Mouse (Mus musculus) midbrain, embryonic 16.5 days (tissue): ENCODE data around the gene Mon1a. TPM values are rescaled to one million over a fixed set of nuclear protein-coding genes. Genes with fewer than 3 reads are reported as not detected.

Experiments used
- ATAC-seq: fragments of 200-750 bp; cut with Nextera tagmentation; 2 replicates; pipeline ENCODE4 v1.8.0; 2017; ENCODE audit warnings: moderate TSS enrichment
- H3K27ac ChIP-seq: fragments of 300-500 bp; sonication (generic); 2 replicates; pipeline ENCODE4 v1.5.1; 2014; ENCODE audit warnings: mild to moderate bottlenecking, low read length, mixed read lengths
- H3K27me3 ChIP-seq: fragments of 300-500 bp; sonication (generic); 2 replicates; pipeline ENCODE4 v1.6.1; 2014; ENCODE audit warnings: low read depth, low read length, mixed read lengths; ENCODE audit not compliant: control insufficient read depth, insufficient read depth
- H3K36me3 ChIP-seq: fragments of 300-500 bp; sonication (generic); 2 replicates; pipeline ENCODE4 v1.6.1; 2014; ENCODE audit warnings: mild to moderate bottlenecking, low read length, moderate library complexity, mixed read lengths; ENCODE audit not compliant: control insufficient read depth, insufficient read depth
- H3K4me1 ChIP-seq: fragments of 300-500 bp; sonication (generic); 2 replicates; pipeline ENCODE4 v1.6.1; 2014; ENCODE audit warnings: mild to moderate bottlenecking, low read length, mixed read lengths; ENCODE audit not compliant: control insufficient read depth, insufficient read depth
- H3K4me2 ChIP-seq: fragments of 300-500 bp; sonication (generic); 2 replicates; pipeline ENCODE4 v1.6.1; 2014; ENCODE audit warnings: mild to moderate bottlenecking, low read length, mixed read lengths
- H3K4me3 ChIP-seq: fragments of 300-500 bp; sonication (generic); 2 replicates; pipeline ENCODE4 v1.5.1; 2014; ENCODE audit warnings: low read depth, mild to moderate bottlenecking, low read length, moderate library complexity, mixed read lengths
- H3K9ac ChIP-seq: fragments of 300-500 bp; sonication (generic); 2 replicates; pipeline ENCODE4 v1.6.1; 2014; ENCODE audit warnings: low read depth, low read length, mixed read lengths
- H3K9me3 ChIP-seq: fragments of 300-500 bp; sonication (generic); replicated peaks from 2 replicates; pipeline ENCODE4 v1.6.1; 2014; ENCODE audit warnings: mild to moderate bottlenecking, low read length, mixed read lengths; ENCODE audit not compliant: control insufficient read depth, poor library complexity, severe bottlenecking
- WGBS: fragments of 180-500 bp; shearing (Covaris S2); extraction: QIAGEN DNeasy Blood & Tissue Kit; methylation state at CpG from one replicate; pipeline ENCODE4 v1.1.7; 2014; 5-methylcytosine and 5-hydroxymethylcytosine counted together
- polyA plus RNA-seq: library from polyadenylated mRNA; unstranded; fragments of >200 nt; fragmentation: Nextera tagmentation; extraction: Ambion mirVana; gene quantifications from 2 replicates; pipeline ENCODE4 v1.2.1, GENCODE M21; 2015

Gene Mon1a
- 23.3 and 23.4 TPM in 2 replicates for polyA plus RNA-seq

DNA sequence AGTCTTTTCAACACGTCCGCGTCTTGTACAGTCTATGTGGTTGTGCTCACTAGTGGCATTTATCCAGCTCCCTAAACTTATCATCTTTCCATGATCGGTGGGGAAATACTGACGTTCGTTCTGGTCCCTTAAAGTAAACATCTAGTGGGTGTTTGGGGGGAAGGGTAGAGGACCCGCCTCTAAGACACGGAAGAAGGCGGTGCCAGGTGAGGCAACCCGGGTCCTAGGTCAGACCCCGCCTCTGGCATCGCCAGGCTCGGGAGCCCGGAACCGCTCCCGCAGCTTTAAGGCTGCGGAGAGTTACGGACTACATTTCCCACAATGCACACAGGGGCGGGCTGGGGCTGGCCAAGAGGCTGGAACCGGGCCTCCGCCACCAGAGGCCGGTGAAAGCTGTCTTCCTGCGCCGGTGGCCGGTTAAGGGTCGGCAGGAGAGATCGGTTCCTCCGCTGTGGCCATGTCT is at the start of gene Mon1a:
Gene Mon1a (plus strand): TSS at position 348 of the 463 bp plus-strand sequence.
- H3K27ac ChIP-seq: peak within 1 kb of the TSS; percentile 69
- ATAC-seq: peak; percentile 96
- H3K4me2 ChIP-seq: peak within 1 kb of the TSS; percentile 78
- H3K4me3 ChIP-seq: peak within 1 kb of the TSS; percentile 59
- peaks cover 17% of the 10 kb centered on the region for H3K4me1 ChIP-seq
- H3K27me3 ChIP-seq: peaks cover 7% of the 10 kb centered on the region
- H3K36me3 ChIP-seq: no peaks in the 10 kb centered on the region
- H3K9me3 ChIP-seq: no peaks in the 10 kb centered on the region
- H3K9ac ChIP-seq: peak within 1 kb of the TSS; percentile 71
- under 1% methylated on average over 28 of the region's 28 CpGs for WGBS

- WGBS: 100% methylated on average over 1 of the region's 1 CpGs
- ATAC-seq: no peak
- Histone ChIP-seq H3K9me3 (no peaks in the 10 kb centered on the region), H3K36me3 (peaks cover 7% of the 10 kb centered on the region; the same call in 1 of the 2 replicates), H3K4me2 (no peak overlapping the region), H3K9ac (no peak overlapping the region), H3K27me3 (no peaks in the 10 kb centered on the region), H3K27ac (no peak overlapping the region), H3K4me1 (no peaks in the 10 kb centered on the region), H3K4me3 (no peak overlapping the region)
These were observed 49.1 kb upstream of the Mon1a start for GRCm38 (mm10) chr9:107838869-107839268.

DNA sequence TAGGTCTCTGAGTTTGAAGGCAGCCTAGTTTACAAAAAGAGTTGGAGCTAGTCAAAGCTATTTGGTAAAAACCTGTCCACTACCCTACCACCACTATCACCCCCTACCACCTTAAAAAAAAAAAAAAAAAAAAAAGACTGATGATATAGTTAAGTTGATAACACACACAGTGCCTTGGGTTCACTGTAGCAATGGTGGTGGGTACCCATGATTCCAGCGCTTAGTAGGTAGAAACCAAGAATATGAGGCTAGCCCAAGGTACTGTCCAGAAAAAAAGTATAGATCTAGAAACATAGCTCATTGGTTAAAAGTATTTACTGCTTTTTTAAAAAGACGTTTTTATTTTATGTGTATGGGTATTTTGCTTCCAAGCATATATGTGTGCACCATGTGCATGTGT is 45.2 kb upstream of the Mon1a start:
- ATAC-seq: no peak
- WGBS: 97% methylated on average over 2 of the region's 2 CpGs
- H3K36me3 ChIP-seq: peaks cover 12% of the 10 kb centered on the region
- H3K4me3 ChIP-seq: no peak overlapping the region
- no peak overlapping the region for H3K27ac ChIP-seq
- H3K4me2 ChIP-seq: no peak overlapping the region
- H3K4me1 ChIP-seq: no peaks in the 10 kb centered on the region
- no peaks in the 10 kb centered on the region for H3K9me3 ChIP-seq
- H3K9ac ChIP-seq: no peak overlapping the region
- no peaks in the 10 kb centered on the region for H3K27me3 ChIP-seq

GRCm38 (mm10) chr9:107848922-107849321 is 39.0 kb upstream of the Mon1a start:
- H3K9ac ChIP-seq: no peak overlapping the region
- no peaks in the 10 kb centered on the region for H3K9me3 ChIP-seq
- no peaks in the 10 kb centered on the region for H3K27me3 ChIP-seq
- H3K27ac ChIP-seq: no peak overlapping the region
- 94% methylated on average over 7 of the region's 7 CpGs for WGBS
- no peak overlapping the region for H3K4me2 ChIP-seq
- H3K4me1 ChIP-seq: no peaks in the 10 kb centered on the region
- no peak overlapping the region for H3K4me3 ChIP-seq
- no peak for ATAC-seq
- peaks cover 7% of the 10 kb centered on the region; the same call in 1 of the 2 replicates for H3K36me3 ChIP-seq

GRCm38 (mm10) chr9:107858343-107858742 is 29.6 kb upstream of the Mon1a start:
- H3K4me2 ChIP-seq: no peak overlapping the region
- H3K4me3 ChIP-seq: no peak overlapping the region
- ATAC-seq: no peak
- H3K9me3 ChIP-seq: no peaks in the 10 kb centered on the region
- no peak overlapping the region for H3K9ac ChIP-seq
- H3K27me3 ChIP-seq: no peaks in the 10 kb centered on the region
- WGBS: 98% methylated on average over 3 of the region's 3 CpGs
- 0 out of 2 replicates have a peak, but pooled peaks cover 3% of the 10 kb centered on the region for H3K36me3 ChIP-seq
- H3K4me1 ChIP-seq: no peaks in the 10 kb centered on the region
- H3K27ac ChIP-seq: no peak overlapping the region

DNA sequence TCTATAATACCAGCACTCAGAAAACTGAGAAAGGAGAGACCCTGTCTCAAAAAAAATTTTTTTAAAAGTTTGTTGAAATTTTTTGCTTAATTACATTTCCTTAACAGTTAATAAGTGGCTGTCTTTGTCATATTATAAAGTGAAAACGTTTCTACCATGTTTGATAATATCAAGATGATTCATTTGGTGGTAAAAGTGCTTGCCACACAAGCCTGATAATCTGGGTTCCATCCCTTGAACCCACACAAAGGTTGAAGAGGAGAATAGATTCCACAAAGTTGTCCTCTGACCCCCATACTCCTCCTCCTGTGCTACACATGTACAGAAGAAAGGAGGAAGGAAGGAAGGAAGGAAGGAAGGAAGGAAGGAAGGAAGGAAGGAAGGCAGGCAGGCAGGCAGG is 23.5 kb upstream of the Mon1a start:
- Histone ChIP-seq H3K36me3 (0 out of 2 replicates have a peak, but pooled peaks cover 3% of the 10 kb centered on the region), H3K4me3 (no peak overlapping the region), H3K27me3 (no peaks in the 10 kb centered on the region), H3K9me3 (no peaks in the 10 kb centered on the region), H3K27ac (no peak overlapping the region), H3K9ac (no peak overlapping the region), H3K4me1 (peaks cover 2% of the 10 kb centered on the region; the same call in 1 of the 2 replicates), H3K4me2 (no peak overlapping the region)
- 88% methylated on average over 1 of the region's 1 CpGs for WGBS
- no peak for ATAC-seq

- 98% methylated on average over 2 of the region's 2 CpGs for WGBS
- H3K4me1 ChIP-seq: peaks cover 5% of the 10 kb centered on the region
- no peak overlapping the region for H3K4me3 ChIP-seq
- H3K27ac ChIP-seq: no peak overlapping the region
- 0 out of 2 replicates have a peak, but pooled peaks cover 4% of the 10 kb centered on the region for H3K36me3 ChIP-seq
- H3K9ac ChIP-seq: no peak overlapping the region
- no peaks in the 10 kb centered on the region for H3K9me3 ChIP-seq
- ATAC-seq: no peak
- H3K27me3 ChIP-seq: no peaks in the 10 kb centered on the region
- no peak overlapping the region for H3K4me2 ChIP-seq
These were observed 21.9 kb upstream of the Mon1a start for GRCm38 (mm10) chr9:107866081-107866480.

DNA sequence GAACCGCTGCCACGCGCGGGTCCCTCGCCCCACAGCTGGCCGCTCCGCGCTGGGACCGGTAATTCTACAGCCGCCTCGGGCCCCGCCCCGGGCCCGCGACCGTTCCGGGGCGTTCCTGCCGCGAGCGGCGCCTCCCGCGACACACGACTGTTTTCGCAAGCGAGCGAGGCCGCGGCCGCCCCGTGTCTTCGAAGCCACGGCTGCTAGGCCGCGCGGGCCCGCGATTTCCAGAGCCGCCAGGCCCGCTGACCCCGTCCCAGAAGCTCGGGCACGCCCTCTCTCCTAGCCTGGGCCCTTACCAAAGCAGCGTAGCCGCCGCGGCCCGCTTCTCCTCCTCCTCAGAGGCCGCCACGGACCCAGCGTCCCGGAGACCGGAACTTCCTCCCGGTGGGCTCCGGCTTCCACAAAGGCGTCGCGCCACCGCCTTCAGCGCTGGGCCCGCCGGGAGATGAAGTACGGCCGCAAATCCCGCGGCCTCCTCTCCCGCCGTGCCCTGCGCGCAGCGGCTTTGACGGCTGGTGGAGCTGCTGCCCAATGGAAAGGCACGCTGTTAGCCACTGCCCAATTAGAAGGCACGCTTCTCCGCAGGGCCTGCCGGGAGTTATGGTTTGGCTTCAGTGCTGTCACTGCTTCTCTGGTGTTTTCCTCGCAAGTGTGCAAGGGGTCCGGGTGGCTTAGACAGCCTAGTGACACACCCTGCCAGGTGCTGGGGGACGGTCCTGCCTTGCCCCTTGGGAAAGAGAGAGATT is 15.4 kb upstream of the Mon1a start:
- Histone ChIP-seq H3K9me3 (no peaks in the 10 kb centered on the region), H3K27me3 (no peaks in the 10 kb centered on the region), H3K9ac (peak overlapping the region; percentile 96), H3K27ac (peak overlapping the region; percentile 94), H3K4me3 (peak overlapping the region; percentile 99), H3K4me2 (peak overlapping the region; percentile 92), H3K4me1 (peaks cover 17% of the 10 kb centered on the region), H3K36me3 (0 out of 2 replicates have a peak, but pooled peaks cover 2% of the 10 kb centered on the region)
- under 1% methylated on average over 67 of the region's 80 CpGs for WGBS
- ATAC-seq: peak; percentile 99

DNA sequence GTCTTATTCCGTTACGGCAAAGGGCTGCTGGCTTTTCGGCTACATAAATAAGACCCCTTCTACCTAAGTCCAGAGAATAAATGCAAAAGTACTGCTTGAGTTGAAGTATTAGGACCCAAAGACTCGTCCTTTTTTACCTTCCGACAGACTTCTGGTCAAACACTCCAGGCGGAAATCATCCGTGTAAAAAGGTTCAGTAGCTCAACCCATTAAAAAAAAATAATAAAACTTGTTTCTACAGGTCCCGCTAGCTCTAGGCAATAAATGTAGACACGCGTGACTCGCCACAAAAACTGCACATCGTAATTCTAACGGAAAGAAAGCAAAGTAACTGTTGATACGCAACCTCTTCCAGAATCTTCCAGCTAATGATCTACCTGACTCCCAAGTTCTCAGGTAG is 14.8 kb upstream of the Mon1a start, which contains the start of gene Rbm6:
Gene Rbm6 (minus strand): TSS at position 101 of the 400 bp plus-strand sequence.
- 9% methylated on average over 14 of the region's 14 CpGs for WGBS
- no peak for ATAC-seq
- peak within 1 kb of the TSS; percentile 96 for H3K9ac ChIP-seq
- H3K27ac ChIP-seq: peak within 1 kb of the TSS; percentile 94
- H3K36me3 ChIP-seq: 0 out of 2 replicates have a peak, but pooled peaks cover 2% of the 10 kb centered on the region
- H3K4me2 ChIP-seq: peak within 1 kb of the TSS; percentile 92
- peaks cover 17% of the 10 kb centered on the region for H3K4me1 ChIP-seq
- no peaks in the 10 kb centered on the region for H3K9me3 ChIP-seq
- H3K27me3 ChIP-seq: no peaks in the 10 kb centered on the region
- peak within 1 kb of the TSS; percentile 99 for H3K4me3 ChIP-seq
